Mouse (Mus musculus) kidney, adult 11 months (tissue): Measurements from ENCODE around the gene Polq.

Experiments used
- DNase-seq: peaks from one replicate; pipeline ENCODE4 v3.0.0; 2022

Gene Polq

GRCm38 (mm10) chr16:37011061-37011921, at the start of gene Polq:
TSS of gene Polq (plus strand) at chr16:37011786.
- DNase-seq = peak; percentile 87

- DNase-seq = no peak
Observed at GRCm38 (mm10) chr16:36963415-36963814, 48.2 kb upstream of the Polq start.

- DNase-seq = no peak
Observed at GRCm38 (mm10) chr16:36979127-36979526, 32.5 kb upstream of the Polq start.

GRCm38 (mm10) chr16:36983796-36984195, 27.8 kb upstream of the Polq start:
- no peak for DNase-seq

GRCm38 (mm10) chr16:36985636-36986042, 25.9 kb upstream of the Polq start:
- DNase-seq = peak; percentile 27

GRCm38 (mm10) chr16:36987399-36987798, 24.2 kb upstream of the Polq start:
- no peak for DNase-seq

- peak; percentile 48 for DNase-seq
Observed at GRCm38 (mm10) chr16:36988066-36988465, 23.5 kb upstream of the Polq start.

- peak; percentile 62 for DNase-seq
Observed at GRCm38 (mm10) chr16:36989493-36989892, 22.1 kb upstream of the Polq start.

GRCm38 (mm10) chr16:36989999-36990625, 21.5 kb upstream of the Polq start, which contains the start of gene Fbxo40:
TSS of gene Fbxo40 (minus strand) at chr16:36990467.
- peak; percentile 43 for DNase-seq

- DNase-seq = no peak
Observed at GRCm38 (mm10) chr16:36997650-36998049, 13.9 kb upstream of the Polq start.

- no peak for DNase-seq
Observed at GRCm38 (mm10) chr16:36999366-36999972, 12.1 kb upstream of the Polq start.

GRCm38 (mm10) chr16:37009262-37009661, 2.3 kb upstream of the Polq start:
- DNase-seq = no peak

GRCm38 (mm10) chr16:37010370-37010769, 1.2 kb upstream of the Polq start:
- no peak for DNase-seq

- DNase-seq = no peak
Observed at GRCm38 (mm10) chr16:37011922-37012289, 320 bp downstream of the Polq start.

GRCm38 (mm10) chr16:37012336-37012735, 750 bp downstream of the Polq start:
- DNase-seq = no peak

GRCm38 (mm10) chr16:37027581-37027980, 16.0 kb downstream of the Polq start:
- no peak for DNase-seq

- no peak for DNase-seq
Observed at GRCm38 (mm10) chr16:37031996-37032395, 20.4 kb downstream of the Polq start.

GRCm38 (mm10) chr16:37034751-37035150, 23.2 kb downstream of the Polq start:
- DNase-seq = no peak

GRCm38 (mm10) chr16:37059631-37060030, 48.0 kb downstream of the Polq start:
- DNase-seq = no peak

- no peak for DNase-seq
Observed at GRCm38 (mm10) chr16:37061261-37061660, 49.7 kb downstream of the Polq start.

GRCm38 (mm10) chr16:37072354-37072753, 60.8 kb downstream of the Polq start:
- no peak for DNase-seq

GRCm38 (mm10) chr16:37089648-37090047, 78.1 kb downstream of the Polq start:
- DNase-seq = no peak

- no peak for DNase-seq
Observed at GRCm38 (mm10) chr16:37094169-37094833, 82.7 kb downstream of the Polq start.
